Mouse (Mus musculus) E14TG2a.4 (cell line): Measurements from ENCODE around the gene Dupd1.

Source experiments
- CTCF ChIP-seq: conservative IDR thresholded peaks from 2 replicates; pipeline ENCODE4 v1.5.1; 2014; ENCODE audit warnings: low read length
- NANOG ChIP-seq: IDR thresholded peaks from 2 replicates; pipeline ENCODE4 v1.6.1; 2014; ENCODE audit warnings: borderline replicate concordance, low read length, mixed read lengths
- POU5F1 ChIP-seq: IDR thresholded peaks from 2 replicates; pipeline ENCODE4 v1.6.1; 2014; ENCODE audit warnings: low read length, borderline replicate concordance

GRCm38 (mm10) chr14:21747436-21748141 is 33.2 kb upstream of the Dupd1 start:
- TF ChIP-seq CTCF: no peak
- no peak for TF ChIP-seq POU5F1
- no peak for TF ChIP-seq NANOG
